Mouse (Mus musculus) heart, adult 2 months (tissue): ENCODE data around the gene Tepp. TPM values are rescaled to one million over a fixed set of nuclear protein-coding genes. Genes with fewer than 3 reads are reported as not detected.

Experiments used
- DNase-seq, 2 experiments: peaks; one replicate each; pipeline ENCODE4 v3.0.0; 2021
- H3K27ac ChIP-seq: fragments of 200-600 bp; 2 replicates; pipeline ENCODE4 v1.8.1; 2022
- H3K27me3 ChIP-seq: fragments of 200-500 bp; 2 replicates; pipeline ENCODE4 v1.6.1; 2012; ENCODE audit warnings: mild to moderate bottlenecking, low read length, inconsistent platforms, mixed read lengths; ENCODE audit not compliant: control insufficient read depth, insufficient read depth
- H3K36me3 ChIP-seq: fragments of 200-500 bp; 2 replicates; pipeline ENCODE4 v1.6.1; 2012; ENCODE audit warnings: low read length, inconsistent platforms; ENCODE audit not compliant: control insufficient read depth, insufficient read depth
- H3K4me1 ChIP-seq: fragments of 200-500 bp; 2 replicates; pipeline ENCODE4 v1.6.1; 2011; ENCODE audit warnings: low read length; ENCODE audit not compliant: control insufficient read depth, insufficient read depth
- H3K4me3 ChIP-seq: fragments of 200-600 bp; 2 replicates; pipeline ENCODE4 v1.8.1; 2022
- H3K79me2 ChIP-seq: fragments of 200-500 bp; replicated peaks from 2 replicates; pipeline ENCODE4 v1.6.1; 2012; ENCODE audit warnings: mild to moderate bottlenecking, inconsistent platforms, low read length, moderate library complexity, mixed read lengths; ENCODE audit not compliant: control insufficient read depth, insufficient read depth
- H3K9ac ChIP-seq: fragments of 200-500 bp; 2 replicates; pipeline ENCODE4 v1.6.1; 2012; ENCODE audit warnings: low read depth, mild to moderate bottlenecking, control low read depth, inconsistent platforms, low read length, mixed read lengths
- CTCF ChIP-seq: fragments of 200-600 bp; IDR thresholded peaks from 2 replicates; pipeline ENCODE4 v1.8.1; 2022; ENCODE audit warnings: antibody characterized with exemption, mild to moderate bottlenecking, moderate library complexity
- EP300 ChIP-seq: fragments of 200-500 bp; IDR thresholded peaks from 2 replicates; pipeline ENCODE4 v1.6.1; 2011; ENCODE audit warnings: low read depth, low read length, control low read depth; ENCODE audit not compliant: insufficient read depth
- POLR2A ChIP-seq: fragments of 200-500 bp; IDR thresholded peaks from 2 replicates; pipeline ENCODE4 v1.6.1; 2011; ENCODE audit warnings: mild to moderate bottlenecking, low read depth, low read length, control low read depth; ENCODE audit not compliant: insufficient read depth
- WGBS: fragments of 180-500 bp; shearing (Covaris S2); methylation state at CpG from one replicate; pipeline ENCODE4 v1.1.7; 2018; 5-methylcytosine and 5-hydroxymethylcytosine counted together
- intact Hi-C: fragments of 180-260 bp; cut with DNase I; formaldehyde crosslinking; loops from one replicate; pipeline ENCODE4 v1.15.1; 2025
- polyA plus RNA-seq: library from polyadenylated mRNA; depleted of rRNA; stranded (reverse); fragments of >200 nt; gene quantifications from 2 replicates; pipeline ENCODE4 v1.2.3, GENCODE M21; 2012
- total RNA-seq, 2 experiments: library from RNA; stranded (reverse); gene quantifications; 2 replicates each; pipeline ENCODE4 v1.2.3; 2021

Gene Tepp
- total and polyA plus RNA-seq, 3 experiments, result 0.59 TPM; not detected in 2

GRCm38 (mm10) chr8:95331720-95332436 is 21.5 kb downstream of the Tepp start, which contains the start of the genes Zfp319 and Usb1:
Gene Zfp319 (minus strand): TSS chr8:95331950.
Gene Usb1 (plus strand): TSS chr8:95332284.
- no peaks in the 10 kb centered on the region for H3K27me3 ChIP-seq
- DNase-seq, result peak; percentile 97 to 98
- H3K9ac ChIP-seq, result peak within 1 kb of the TSS; percentile 98
- H3K36me3 ChIP-seq, result peaks cover 4% of the 10 kb centered on the region; the same call in 1 of the 2 replicates
- intact Hi-C loops, result loop anchor here (1.0 kb wide), 1 partner anchor 77 kb away; no protein-coding TSS in a partner anchor
- peak within 1 kb of the TSS; percentile 97 for H3K27ac ChIP-seq
- WGBS, result under 1% methylated on average over 78 of the region's 80 CpGs
- H3K4me1 ChIP-seq, result peaks cover 5% of the 10 kb centered on the region
- H3K4me3 ChIP-seq, result peak within 1 kb of the TSS; percentile 95
- TF ChIP-seq CTCF (peak; percentile 82), EP300 (no peak), POLR2A (peak; percentile 94)
- H3K79me2 ChIP-seq, result peaks cover 11% of the 10 kb centered on the region

- no peak for TF ChIP-seq EP300
- TF ChIP-seq CTCF, result no peak
- no peak for TF ChIP-seq POLR2A
- Histone ChIP-seq H3K36me3 (peaks cover 4% of the 10 kb centered on the region; the same call in 1 of the 2 replicates), H3K27me3 (no peaks in the 10 kb centered on the region), H3K4me3 (peak overlapping the region; percentile 95), H3K4me1 (peaks cover 3% of the 10 kb centered on the region; the same call in 1 of the 2 replicates), H3K79me2 (peaks cover 10% of the 10 kb centered on the region), H3K27ac (peak overlapping the region; percentile 97), H3K9ac (peak overlapping the region; percentile 84)
- intact Hi-C loops, result no loop called here
- WGBS, result 18% methylated on average over 21 of the region's 21 CpGs
- no peak for DNase-seq
Measured at GRCm38 (mm10) chr8:95332437-95333199, 22.3 kb downstream of the Tepp start.

- DNase-seq, result no peak
- H3K36me3 ChIP-seq, result peaks cover 4% of the 10 kb centered on the region; the same call in 1 of the 2 replicates
- WGBS, result 68% methylated on average over 1 of the region's 1 CpGs
- H3K9ac ChIP-seq, result no peak overlapping the region
- no peak overlapping the region for H3K27ac ChIP-seq
- H3K79me2 ChIP-seq, result 0 out of 2 replicates have a peak, but pooled peaks cover 1% of the 10 kb centered on the region
- H3K4me1 ChIP-seq, result peaks cover 3% of the 10 kb centered on the region; the same call in 1 of the 2 replicates
- TF ChIP-seq CTCF (no peak), EP300 (no peak), POLR2A (no peak)
- no peaks in the 10 kb centered on the region for H3K27me3 ChIP-seq
- intact Hi-C loops, result no loop called here
- H3K4me3 ChIP-seq, result no peak overlapping the region
Measured at GRCm38 (mm10) chr8:95335706-95336105, 25.3 kb downstream of the Tepp start.

GRCm38 (mm10) chr8:95336363-95336762 is 26.0 kb downstream of the Tepp start:
- H3K27ac ChIP-seq, result no peak overlapping the region
- TF ChIP-seq CTCF (no peak), POLR2A (no peak), EP300 (no peak)
- peaks cover 3% of the 10 kb centered on the region; the same call in 1 of the 2 replicates for H3K4me1 ChIP-seq
- no peaks in the 10 kb centered on the region for H3K27me3 ChIP-seq
- H3K9ac ChIP-seq, result no peak overlapping the region
- DNase-seq, result no peak
- intact Hi-C loops, result no loop called here
- peaks cover 4% of the 10 kb centered on the region; the same call in 1 of the 2 replicates for H3K36me3 ChIP-seq
- no peak overlapping the region for H3K4me3 ChIP-seq
- 0 out of 2 replicates have a peak, but pooled peaks cover 1% of the 10 kb centered on the region for H3K79me2 ChIP-seq

GRCm38 (mm10) chr8:95341721-95342120 is 31.4 kb downstream of the Tepp start:
- Histone ChIP-seq H3K4me3 (no peak overlapping the region), H3K27ac (peak overlapping the region; percentile 79), H3K36me3 (no peaks in the 10 kb centered on the region; the same call in 1 of the 2 replicates), H3K27me3 (no peaks in the 10 kb centered on the region), H3K4me1 (peaks cover 4% of the 10 kb centered on the region), H3K9ac (no peak overlapping the region), H3K79me2 (no peaks in the 10 kb centered on the region)
- WGBS, result 50% methylated on average over 5 of the region's 5 CpGs
- DNase-seq, result peak; percentile 38 to 73
- TF ChIP-seq CTCF, result no peak
- peak; percentile 77; the same call in 1 of the 2 replicates for TF ChIP-seq EP300
- TF ChIP-seq POLR2A, result no peak
- intact Hi-C loops, result no loop called here
